Mouse (Mus musculus) adrenal gland, adult 8-10 months (tissue): Measurements from ENCODE around the gene Cul9. TPM values are rescaled to one million over a fixed set of nuclear protein-coding genes. Genes with fewer than 3 reads are reported as not detected.
"Not testable (repeated sequence)": the region's sequence is repeated elsewhere in the genome, so short reads cannot be mapped to it uniquely, and the experiment has no call there.

Experiments
- DNase-seq: peaks from one replicate; pipeline ENCODE4 v3.0.0; 2022
- total RNA-seq, 4 experiments: library from RNA; stranded (reverse); gene quantifications; 2 replicates each; pipeline ENCODE4 v1.2.4; 2022

Gene Cul9
- total RNA-seq = 10 to 100 TPM; 31.6 to 48.8 (median 37.7) TPM

DNA sequence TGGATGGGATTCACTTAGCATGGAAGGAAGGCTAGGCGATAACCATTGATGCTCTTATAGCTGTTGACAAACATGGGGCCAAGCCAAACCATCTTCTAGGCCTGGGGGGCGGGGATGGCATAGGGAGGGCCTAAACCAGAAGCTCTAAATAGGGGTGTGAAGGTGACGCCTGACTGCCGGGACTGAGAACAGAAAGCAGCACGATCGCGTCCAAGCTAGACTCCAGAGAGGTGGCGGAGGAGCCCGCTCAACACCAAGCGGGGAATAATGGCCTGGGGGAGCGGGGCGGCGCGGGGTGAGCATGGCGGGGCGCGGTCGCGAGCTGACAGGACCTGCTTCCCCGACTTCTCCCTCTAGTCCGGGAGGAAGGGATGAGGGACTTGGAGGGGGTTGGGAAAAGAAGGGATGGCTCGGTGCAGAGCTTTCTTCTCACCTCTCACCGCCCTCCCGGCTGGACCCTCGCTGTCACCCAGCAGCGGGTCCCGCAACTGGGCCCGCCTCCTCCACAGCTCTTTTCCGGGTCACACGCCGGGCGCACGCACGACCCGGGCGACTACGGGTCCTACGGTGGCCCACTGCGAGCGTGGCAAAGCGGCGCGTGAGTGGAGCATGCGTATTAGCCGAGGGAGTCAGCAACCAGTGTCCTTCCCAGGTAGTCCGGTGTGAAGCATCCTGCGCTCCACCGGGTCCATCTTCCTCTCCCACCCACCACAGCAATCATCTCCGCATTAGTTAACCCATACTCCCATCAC, at the start of gene Cul9:
Gene Cul9 (minus strand): TSS at position 576 of the 752 bp plus-strand sequence.
- peak; percentile 83 for DNase-seq

DNA sequence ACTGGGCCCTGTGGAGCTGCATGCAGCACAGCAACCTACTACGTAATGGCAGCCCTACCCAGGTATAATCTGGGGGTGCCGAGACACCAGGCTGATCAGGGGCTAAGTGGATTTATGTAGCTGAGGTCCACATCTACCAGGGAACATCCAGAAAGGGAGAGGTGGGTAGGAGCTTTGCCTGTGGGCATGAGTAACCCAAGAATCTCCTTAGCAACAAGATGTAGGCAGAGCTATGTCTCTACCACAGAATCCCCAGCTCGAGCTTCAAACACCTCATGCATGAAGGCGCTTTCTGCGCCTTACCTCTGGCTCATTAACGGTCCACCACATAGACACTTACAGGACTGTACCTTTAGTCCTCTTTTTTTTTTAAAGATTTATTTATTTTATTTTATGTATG, 49.1 kb upstream of the Cul9 start:
- no peak for DNase-seq

DNA sequence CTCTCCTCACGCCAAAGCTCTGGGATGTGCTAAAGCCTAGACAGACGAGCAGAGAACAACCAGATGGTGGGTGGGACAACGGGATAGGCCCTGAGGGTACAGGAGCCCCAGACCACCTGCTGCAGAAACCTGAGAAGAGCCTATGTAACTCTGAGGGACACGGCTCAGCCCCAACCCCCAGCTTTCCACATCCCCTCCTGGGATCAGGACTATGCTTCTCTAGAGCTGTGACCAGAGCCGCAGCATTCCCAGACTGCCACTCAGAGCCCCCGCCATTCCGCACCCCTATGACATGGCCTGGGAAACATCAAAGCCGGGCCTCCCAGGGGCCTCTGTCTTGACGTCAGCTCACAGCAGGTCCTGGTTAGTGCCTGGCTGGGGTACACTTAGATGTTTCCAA, 48.4 kb upstream of the Cul9 start:
- DNase-seq = no peak

- DNase-seq = no peak
Observed at GRCm38 (mm10) chr17:46593124-46593523, 46.9 kb upstream of the Cul9 start.

DNA sequence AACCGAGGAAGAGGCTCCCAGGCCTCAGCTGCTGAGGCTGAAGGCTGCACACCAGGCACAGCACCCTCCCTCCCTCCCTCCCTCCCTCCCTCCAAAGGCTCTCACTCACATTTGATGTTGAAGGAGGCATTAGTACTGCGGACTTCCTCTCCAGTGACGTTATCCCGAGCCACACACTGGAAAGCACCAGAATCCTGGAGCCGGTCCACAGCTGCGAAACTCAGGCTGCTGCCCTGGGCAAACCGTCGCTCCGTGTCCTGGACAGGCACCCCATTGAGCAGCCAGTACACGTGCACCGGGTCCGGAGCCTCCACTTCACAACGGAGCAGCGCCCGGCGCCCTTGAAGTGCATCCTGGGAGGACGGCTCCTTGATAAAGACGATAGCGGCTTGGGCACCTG, 45.2 kb upstream of the Cul9 start:
- no peak for DNase-seq

GRCm38 (mm10) chr17:46590439-46590838, 44.3 kb upstream of the Cul9 start:
- no peak for DNase-seq

DNA sequence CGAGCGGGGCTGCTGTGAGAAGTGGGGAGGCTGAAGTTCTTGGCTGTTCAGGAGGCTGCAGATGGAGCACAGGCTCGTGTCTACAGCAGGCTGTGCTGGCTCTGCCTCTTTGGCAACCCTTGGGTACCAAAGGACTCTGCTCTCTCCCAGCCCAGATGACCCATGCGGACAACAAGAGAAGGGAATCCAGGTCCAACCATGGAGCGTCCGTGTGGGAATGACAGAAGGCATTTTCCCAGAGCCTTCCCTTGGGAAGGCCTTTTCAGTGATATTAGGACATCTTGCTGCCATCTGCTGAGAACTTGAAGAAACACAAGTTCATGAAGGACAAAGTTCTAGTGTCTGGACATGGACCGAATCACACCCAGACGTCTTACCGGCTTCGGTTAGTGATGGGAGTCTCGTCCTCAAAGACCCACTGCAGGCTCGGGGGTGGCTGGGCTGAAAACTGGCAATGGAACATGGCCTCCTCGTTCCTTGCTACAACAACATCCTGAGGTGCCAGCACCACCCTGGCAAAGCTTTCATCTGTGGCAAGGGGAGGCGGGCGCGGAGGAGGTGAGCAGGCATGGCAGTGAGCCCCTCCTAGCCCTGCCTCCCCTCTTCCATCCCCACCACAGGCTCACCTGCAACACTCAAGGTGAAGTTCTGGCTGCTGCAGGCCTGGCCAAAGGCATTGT, 43.6 kb upstream of the Cul9 start:
- DNase-seq = no peak

DNA sequence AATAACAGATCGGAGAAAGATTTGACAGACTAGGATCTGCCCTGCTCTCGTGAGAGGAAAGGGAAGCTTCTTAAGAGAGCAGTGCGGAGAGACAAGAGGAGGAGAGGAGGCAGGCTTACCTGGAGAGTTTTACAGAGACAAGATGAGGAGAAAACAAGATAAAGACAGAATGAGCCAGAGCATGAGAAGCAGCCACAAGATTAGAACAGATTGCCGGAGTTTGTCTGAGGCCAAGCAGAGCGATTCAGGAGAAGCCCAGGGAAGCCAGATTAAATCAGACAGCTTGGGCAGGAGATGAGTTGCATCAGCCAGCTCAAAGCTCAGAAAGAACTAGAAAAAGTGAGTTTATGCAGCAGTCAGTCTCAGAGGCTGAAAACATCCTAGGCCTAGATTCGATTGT, 42.7 kb upstream of the Cul9 start:
- no peak for DNase-seq

DNA sequence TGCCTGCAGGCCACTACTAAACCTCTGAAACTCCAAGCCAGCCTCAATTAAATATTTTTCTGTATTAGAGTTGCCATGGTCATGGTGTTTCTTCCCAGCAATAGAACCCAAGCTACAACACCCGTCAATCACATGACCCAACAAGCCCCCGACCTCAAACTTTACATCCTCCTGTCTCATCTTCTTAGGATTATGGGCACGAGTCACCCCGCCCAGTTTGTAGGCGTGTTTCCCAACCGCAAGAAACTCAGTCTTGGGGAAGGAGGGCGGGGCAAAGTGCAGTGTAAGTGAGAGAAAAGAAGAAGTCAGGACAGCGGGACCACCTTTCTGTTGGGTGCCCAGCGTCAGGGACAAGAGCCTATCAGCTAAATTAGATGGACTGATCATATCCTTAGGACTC, 42.0 kb upstream of the Cul9 start:
- DNase-seq = no peak

DNA sequence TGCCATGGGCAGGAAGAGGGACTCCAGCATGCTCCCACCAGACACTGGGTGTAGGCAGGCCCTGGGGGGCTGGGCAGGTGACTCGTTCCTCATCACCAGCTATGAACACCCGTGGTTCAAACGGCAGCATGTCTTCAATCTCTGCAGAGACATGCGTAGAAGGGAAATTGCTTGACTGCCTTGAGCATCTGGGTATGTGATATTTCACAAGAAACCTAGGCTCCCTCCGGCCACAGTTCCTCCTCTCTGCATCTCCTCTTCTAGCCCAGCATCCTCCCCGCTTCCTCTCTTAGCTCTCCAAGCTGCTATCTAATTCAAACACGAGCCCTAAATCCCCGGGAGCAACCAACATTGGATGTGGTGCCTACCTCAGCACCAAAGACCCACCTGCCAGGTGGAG, 40.1 kb upstream of the Cul9 start:
- DNase-seq = no peak

- no peak for DNase-seq
Observed at GRCm38 (mm10) chr17:46578650-46579049, 32.5 kb upstream of the Cul9 start.

GRCm38 (mm10) chr17:46576070-46576469, 29.9 kb upstream of the Cul9 start:
- DNase-seq = no peak

DNA sequence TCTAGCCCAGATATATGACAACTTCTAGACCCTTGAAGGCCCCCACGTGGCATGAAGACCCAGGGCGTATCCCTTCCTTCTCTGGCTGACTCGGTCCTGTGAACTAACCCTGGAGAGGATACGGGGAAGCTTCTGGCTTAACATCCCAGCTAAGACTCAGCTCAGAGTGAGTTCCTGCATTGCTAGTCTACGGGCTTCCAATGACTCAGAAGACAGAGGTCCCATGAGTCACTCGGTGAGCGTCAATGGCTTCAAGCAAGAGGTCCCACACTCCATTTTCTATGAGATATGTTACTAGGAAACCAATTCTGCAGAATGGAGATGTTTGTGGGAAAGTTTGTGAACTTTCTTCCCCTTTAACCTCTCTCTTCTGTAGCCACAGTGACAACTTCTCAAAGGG, 28.3 kb upstream of the Cul9 start:
- no peak for DNase-seq

DNA sequence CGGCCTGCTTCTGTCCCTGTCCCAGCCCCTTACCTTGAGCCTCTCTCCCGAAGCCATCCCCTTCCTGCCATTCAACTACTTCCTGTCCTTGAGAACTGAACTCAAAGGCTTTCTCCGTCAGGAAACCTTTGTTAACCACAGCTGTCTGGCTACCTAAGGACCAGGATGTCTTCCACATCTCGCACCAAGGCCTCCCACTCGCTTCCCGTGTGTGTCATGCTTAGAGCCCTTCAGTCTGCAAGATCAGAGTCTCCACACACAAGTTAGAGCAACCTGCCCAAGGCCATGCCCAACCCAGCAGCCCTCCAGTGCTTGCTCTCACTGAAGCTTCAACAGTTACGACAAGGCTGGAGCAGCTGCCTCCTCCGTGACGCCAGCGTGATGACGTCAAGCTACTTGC, 24.8 kb upstream of the Cul9 start:
- no peak for DNase-seq

DNA sequence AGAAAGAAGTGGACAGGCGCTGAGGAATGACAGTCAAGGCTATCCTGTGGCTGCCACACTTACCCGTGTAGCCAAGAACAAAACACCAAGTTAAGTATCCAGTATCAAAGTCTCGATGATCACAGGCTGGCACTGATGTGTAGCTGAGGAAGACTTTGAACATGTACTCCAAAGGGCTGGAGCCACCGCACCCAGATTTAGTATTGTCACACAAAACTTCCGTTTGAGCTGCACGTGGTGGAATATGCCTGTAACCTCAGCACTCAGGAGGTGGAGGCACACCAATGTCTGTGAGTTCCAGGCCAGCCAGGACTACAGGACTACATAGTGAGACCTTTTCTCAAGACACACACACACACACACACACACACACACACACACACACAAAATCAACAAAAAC, 13.0 kb upstream of the Cul9 start:
- no peak for DNase-seq

DNA sequence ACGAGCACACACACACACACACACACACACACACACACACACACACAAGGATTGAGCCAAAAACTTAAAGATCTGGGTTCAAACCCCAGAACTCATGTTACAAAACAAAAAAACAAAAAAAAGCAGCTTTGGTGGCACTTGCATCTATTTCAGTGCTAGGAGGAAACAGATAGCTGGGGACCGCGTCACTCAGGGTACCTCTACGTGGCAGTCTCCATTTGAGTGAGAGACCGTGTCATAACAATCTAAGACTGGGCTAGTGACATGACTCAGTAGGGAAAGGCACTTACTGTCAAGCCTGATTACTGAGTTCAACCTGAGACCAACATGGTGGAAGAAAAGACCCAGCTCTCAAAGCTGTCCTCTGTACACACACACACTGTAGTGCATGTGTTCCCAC, 12.0 kb upstream of the Cul9 start:
- no peak for DNase-seq

DNA sequence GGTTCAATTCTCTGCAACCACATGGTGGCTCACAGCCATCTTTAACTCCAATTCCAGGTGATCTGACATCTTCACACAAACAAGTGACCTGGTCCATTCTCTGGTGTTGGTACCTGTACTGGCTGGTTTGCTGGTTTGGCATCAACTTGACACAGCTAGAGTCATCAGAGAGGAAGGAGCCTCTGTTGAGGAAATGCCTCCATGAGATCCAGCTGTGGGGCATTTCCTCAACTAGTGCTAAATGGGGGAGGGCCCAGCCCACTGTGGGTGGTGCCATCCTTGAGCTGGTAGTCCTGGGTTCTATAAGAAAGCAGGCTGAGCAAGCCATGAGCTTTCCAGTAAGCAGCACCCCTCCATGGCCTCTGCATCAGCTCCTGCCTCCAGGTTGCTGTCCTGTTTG, 11.1 kb upstream of the Cul9 start:
- not testable (repeated sequence) for DNase-seq

DNA sequence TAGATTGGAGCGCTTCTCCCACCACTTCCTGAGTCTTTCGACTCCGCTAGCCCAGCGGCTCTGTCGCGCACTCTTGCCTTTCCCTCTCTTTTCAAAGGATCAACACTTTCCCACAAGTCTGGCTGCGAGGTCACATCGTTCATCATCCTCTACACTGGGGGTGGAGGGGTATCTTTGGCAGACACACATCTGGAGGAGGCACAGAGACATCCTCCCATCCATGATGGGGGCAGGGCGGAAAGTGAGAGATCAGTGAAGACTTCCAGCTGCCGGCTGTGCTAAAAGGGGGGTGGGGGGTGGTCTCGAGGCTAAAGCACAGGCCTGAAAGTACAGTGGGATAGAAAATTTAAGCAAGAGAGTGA, 10.4 kb upstream of the Cul9 start:
- no peak for DNase-seq

- DNase-seq = peak; percentile 98
Observed at GRCm38 (mm10) chr17:46555673-46556583, 9.7 kb upstream of the Cul9 start, which contains the start of gene Srf. TSS of gene Srf (minus strand) at chr17:46556175.

DNA sequence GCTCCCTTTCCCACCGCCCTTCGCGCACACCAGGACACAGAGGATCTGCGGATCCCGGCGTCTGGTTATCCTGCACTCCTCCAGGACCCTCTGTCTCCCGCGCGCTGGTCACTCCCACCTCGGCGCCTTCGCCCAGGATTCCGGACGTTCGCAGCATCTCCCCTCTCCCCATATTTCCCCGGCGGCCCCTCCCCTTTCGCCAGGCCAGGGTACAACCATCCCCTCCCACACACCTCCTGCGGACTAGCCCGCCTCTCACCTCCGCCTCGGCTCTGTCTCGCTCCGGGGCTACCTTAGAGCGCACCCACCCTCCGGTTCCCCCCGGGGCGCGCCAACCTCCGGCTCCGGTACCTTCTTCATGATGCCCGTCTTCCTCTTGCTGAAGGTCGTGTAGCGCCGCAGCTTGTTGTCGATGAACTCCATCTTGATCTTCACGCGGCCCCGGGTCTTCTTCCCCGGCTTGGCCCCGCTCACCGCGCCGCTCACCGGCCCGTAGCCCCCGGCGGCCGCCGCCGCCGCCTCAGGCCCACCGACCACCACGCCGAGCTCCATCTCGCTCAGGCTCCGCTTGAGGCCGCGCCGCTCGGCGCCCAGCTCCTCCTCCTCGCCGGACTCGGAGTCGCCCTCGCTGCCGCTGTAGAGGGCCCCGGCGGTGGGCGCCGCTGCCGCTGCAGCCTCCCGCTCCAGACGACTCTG, 8.9 kb upstream of the Cul9 start:
- DNase-seq = no peak

DNA sequence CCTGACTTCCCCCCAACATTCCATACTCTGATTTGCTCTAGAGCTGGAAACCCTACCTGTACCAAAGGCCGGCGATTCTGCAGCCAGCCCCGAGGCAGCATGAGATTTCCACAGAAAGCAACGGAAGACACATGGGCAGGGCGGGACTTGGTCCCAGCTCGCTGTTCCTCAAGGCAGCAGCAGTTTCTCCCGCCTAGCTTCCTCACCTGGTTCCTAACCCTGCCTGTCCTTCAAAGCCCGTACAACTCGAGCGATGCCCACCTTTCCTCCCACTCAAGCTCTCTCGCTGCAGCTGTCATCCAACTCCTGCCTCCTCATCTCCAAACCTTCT, 8.4 kb upstream of the Cul9 start:
- DNase-seq = no peak

GRCm38 (mm10) chr17:46553926-46554325, 7.7 kb upstream of the Cul9 start:
- no peak for DNase-seq

DNA sequence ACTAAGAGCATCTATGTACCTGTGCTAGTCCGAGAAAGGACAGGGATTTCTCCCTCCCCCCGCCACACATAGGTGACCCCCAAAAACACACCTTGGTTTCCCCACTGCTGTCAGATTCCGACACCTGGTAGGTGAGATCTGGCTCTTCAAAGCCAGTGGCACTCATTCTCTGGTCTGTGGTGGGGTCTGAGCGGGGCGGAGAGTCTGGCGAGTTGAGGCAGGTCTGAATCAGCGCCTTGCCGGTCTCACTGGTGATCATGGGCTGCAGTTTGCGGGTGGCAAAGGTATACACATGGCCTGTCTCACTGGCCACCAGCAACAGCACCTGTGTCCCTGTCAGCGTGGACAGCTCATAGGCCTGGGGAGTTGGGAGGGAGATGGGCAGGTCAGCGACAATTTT, 7.3 kb upstream of the Cul9 start:
- no peak for DNase-seq
